Mouse (Mus musculus): ENCODE measurements at regions not wholly inside any gene's neighbourhood (a gene's known extent, or its start where the extent isn't known, plus 50 kb on each side); places are given as distances from the start of the nearest gene placed in this dataset.

DNA sequence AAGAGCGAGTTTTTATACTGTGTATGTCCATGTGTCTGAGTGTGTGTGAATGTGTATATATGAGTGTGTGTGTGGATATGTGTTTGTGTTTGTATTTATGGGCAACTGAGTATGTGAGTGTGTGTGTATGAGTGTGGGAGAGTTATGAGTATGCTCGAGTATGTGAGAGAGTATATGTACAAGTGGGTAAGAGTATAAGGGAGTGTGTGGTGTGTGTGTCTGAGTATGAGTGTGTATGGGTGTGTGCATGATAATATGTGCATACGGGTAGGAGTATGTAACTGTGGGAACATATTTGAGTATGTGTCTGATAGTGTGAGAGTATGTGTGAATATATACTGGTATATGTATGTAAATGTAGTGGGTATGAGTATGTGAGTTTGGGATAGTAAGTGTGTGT lies 110.0 kb upstream of the Arhgef26 start:
- Histone ChIP-seq H3K36me3 (ENCODE audit: control insufficient read depth, insufficient read depth, low read length) (no peaks in the 10 kb centered on the region), H3K4me2 (ENCODE audit: low read depth, low read length) (no peak overlapping the region), H3K9ac (replicated peaks; ENCODE audit: low read depth, low read length) (no peak overlapping the region), H3K4me1 (ENCODE audit: control insufficient read depth, insufficient read depth, low read length) (no peaks in the 10 kb centered on the region), H3K4me3 (ENCODE audit: low read depth, low read length) (no peak overlapping the region), H3K27ac (ENCODE audit: low read depth, low read length) (no peak overlapping the region), H3K27me3 (ENCODE audit: control insufficient read depth, insufficient read depth, low read length) (no peaks in the 10 kb centered on the region), H3K9me3 (ENCODE audit: control insufficient read depth, low read length) (no peaks in the 10 kb centered on the region)
- WGBS: 89% methylated on average over 3 of the region's 3 CpGs
- ATAC-seq (ENCODE audit: low read depth): no peak

DNA sequence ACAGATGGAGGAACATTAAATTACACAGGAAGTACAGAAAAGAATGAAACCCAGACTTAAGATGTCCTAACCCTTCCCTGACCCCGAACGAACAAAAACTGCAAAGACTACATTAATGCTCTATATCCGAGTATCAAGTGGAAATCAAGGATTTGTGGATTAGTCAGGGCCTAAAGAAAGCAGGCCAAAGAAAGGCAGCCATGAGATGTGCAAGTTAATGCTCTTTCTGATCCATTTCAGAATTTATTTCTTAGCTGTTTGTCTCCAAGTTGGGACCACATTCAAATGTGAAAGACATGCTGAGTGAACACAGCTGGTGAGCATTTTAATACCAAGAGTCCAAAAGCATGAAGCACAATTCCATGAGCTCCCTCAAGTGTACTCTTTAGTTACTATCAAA lies 97.1 kb upstream of the Arhgef26 start:
- H3K9me3 ChIP-seq (ENCODE audit: control insufficient read depth, low read length): no peaks in the 10 kb centered on the region
- 66% methylated on average over 3 of the region's 3 CpGs for WGBS
- H3K4me2 ChIP-seq (ENCODE audit: low read depth, low read length): no peak overlapping the region
- no peak for ATAC-seq (ENCODE audit: low read depth)
- H3K4me1 ChIP-seq (ENCODE audit: control insufficient read depth, insufficient read depth, low read length): no peaks in the 10 kb centered on the region
- H3K4me3 ChIP-seq (ENCODE audit: low read depth, low read length): no peak overlapping the region
- no peaks in the 10 kb centered on the region for H3K36me3 ChIP-seq (ENCODE audit: control insufficient read depth, insufficient read depth, low read length)
- H3K27ac ChIP-seq (ENCODE audit: low read depth, low read length): no peak overlapping the region
- no peak overlapping the region for H3K9ac ChIP-seq (replicated peaks; ENCODE audit: low read depth, low read length)
- no peaks in the 10 kb centered on the region for H3K27me3 ChIP-seq (ENCODE audit: control insufficient read depth, insufficient read depth, low read length)

DNA sequence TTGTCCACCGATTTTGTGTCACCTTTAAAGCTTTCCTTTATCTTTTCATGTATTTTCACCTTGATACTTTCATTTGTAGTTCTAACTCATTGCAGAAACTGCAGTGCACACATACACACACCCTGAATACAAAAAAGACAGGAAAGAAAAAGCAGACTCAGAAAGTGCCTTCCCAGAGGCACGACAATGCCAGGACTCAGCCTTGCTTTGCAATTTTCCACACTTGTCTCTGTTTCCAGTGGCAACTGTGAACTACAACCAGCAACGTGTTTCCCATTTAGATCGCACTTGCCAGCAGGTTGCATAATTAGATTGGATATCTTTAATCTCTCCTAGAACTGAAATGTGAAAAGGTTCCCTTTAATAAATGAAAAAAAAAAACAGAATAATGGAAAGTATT lies 66.4 kb upstream of the Arhgef26 start:
- no peak overlapping the region for H3K9ac ChIP-seq (replicated peaks; ENCODE audit: low read depth, low read length)
- ATAC-seq (ENCODE audit: low read depth): peak; percentile 56; the same call in 1 of the 2 replicates

DNA sequence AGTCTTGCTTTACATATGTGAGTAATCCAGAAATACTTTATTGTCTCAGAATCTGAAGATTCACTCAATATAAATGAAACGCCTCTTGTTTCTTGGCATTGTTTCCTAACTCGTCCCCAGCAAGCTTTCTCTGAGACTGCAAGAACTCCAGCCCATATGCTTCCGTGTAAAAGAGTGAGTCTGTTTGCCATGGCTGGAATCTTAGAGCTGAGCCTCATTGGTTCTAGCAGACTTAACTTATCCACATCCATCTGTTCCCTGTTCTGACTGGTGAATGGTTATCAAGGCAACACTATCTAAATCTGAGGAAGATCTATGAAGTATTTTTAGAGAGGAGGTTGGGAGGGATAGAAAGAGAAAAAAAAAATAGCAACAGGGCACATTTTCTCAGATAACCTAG lies 59.9 kb upstream of the Arhgef26 start:
- H3K4me2 ChIP-seq (ENCODE audit: low read depth, low read length): no peak overlapping the region
- no peak for ATAC-seq (ENCODE audit: low read depth)
- no peaks in the 10 kb centered on the region for H3K27me3 ChIP-seq (ENCODE audit: control insufficient read depth, insufficient read depth, low read length)
- H3K27ac ChIP-seq (ENCODE audit: low read depth, low read length): no peak overlapping the region
- H3K4me3 ChIP-seq (ENCODE audit: low read depth, low read length): no peak overlapping the region
- H3K9ac ChIP-seq (replicated peaks; ENCODE audit: low read depth, low read length): no peak overlapping the region
- WGBS: 70% methylated on average over 3 of the region's 3 CpGs
- H3K36me3 ChIP-seq (ENCODE audit: control insufficient read depth, insufficient read depth, low read length): no peaks in the 10 kb centered on the region
- no peaks in the 10 kb centered on the region for H3K9me3 ChIP-seq (ENCODE audit: control insufficient read depth, low read length)
- no peaks in the 10 kb centered on the region for H3K4me1 ChIP-seq (ENCODE audit: control insufficient read depth, insufficient read depth, low read length)

More for the DNA sequence above, 66.4 kb upstream of the Arhgef26 start:
- H3K36me3 ChIP-seq (ENCODE audit: control insufficient read depth, insufficient read depth, low read length): no peaks in the 10 kb centered on the region
- no peak overlapping the region for H3K4me3 ChIP-seq (ENCODE audit: low read depth, low read length)
- no peaks in the 10 kb centered on the region for H3K9me3 ChIP-seq (ENCODE audit: control insufficient read depth, low read length)
- H3K4me1 ChIP-seq (ENCODE audit: control insufficient read depth, insufficient read depth, low read length): no peaks in the 10 kb centered on the region
- 43% methylated on average over 4 of the region's 4 CpGs for WGBS
- no peak overlapping the region for H3K27ac ChIP-seq (ENCODE audit: low read depth, low read length)
- H3K27me3 ChIP-seq (ENCODE audit: control insufficient read depth, insufficient read depth, low read length): no peaks in the 10 kb centered on the region
- H3K4me2 ChIP-seq (ENCODE audit: low read depth, low read length): no peak overlapping the region

DNA sequence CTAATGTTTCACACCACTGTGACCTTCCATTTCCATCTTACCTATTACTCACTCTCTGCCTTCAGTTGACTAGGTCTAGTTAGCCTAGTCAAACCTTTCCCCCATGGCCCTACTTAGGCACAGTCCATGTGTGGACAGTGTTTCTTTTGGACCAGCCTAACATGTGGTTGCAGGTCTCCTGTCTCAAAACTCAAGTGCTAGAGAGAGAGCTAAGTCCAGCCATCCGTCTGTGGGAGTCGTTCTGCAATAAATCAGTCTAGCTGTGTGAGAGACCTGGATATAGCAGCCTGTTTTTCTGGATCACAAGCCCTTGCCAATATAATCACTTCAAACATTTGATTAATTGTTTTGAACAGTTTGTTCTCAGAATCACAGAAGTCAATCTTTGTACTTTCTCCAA lies 57.2 kb upstream of the Arhgef26 start:
- no peak overlapping the region for H3K27ac ChIP-seq (ENCODE audit: low read depth, low read length)
- H3K27me3 ChIP-seq (ENCODE audit: control insufficient read depth, insufficient read depth, low read length): no peaks in the 10 kb centered on the region
- no peaks in the 10 kb centered on the region for H3K36me3 ChIP-seq (ENCODE audit: control insufficient read depth, insufficient read depth, low read length)
- H3K9ac ChIP-seq (replicated peaks; ENCODE audit: low read depth, low read length): no peak overlapping the region
- H3K9me3 ChIP-seq (ENCODE audit: control insufficient read depth, low read length): no peaks in the 10 kb centered on the region
- no peak for ATAC-seq (ENCODE audit: low read depth)
- 58% methylated on average over 2 of the region's 2 CpGs for WGBS
- H3K4me1 ChIP-seq (ENCODE audit: control insufficient read depth, insufficient read depth, low read length): no peaks in the 10 kb centered on the region
- H3K4me3 ChIP-seq (ENCODE audit: low read depth, low read length): no peak overlapping the region
- H3K4me2 ChIP-seq (ENCODE audit: low read depth, low read length): no peak overlapping the region
